Mouse (Mus musculus): ENCODE results near the gene Gabbr2.

Gene Gabbr2

DNA sequence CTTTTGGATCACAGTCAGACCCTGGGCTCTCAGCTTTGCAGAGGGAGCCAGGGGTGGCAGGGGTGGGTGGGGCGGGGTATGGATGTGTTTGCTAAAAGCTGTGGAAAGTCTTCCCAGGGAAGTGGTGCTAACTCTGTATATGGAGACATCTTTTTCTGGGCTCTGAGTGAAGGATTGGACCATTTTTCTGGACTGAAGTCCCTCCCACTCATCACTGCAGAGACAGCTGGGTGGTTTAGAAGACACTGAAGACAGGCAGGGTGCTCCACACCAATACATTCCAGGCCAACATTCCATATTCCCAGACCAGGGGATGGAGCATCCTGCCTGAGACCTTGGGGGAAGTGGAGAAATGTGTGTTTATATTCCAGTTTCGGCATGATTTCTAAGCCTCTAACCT is 125.6 kb downstream of the Gabbr2 start:
- DNase-seq (ENCODE audit: low read depth, low spot score): no peak

DNA sequence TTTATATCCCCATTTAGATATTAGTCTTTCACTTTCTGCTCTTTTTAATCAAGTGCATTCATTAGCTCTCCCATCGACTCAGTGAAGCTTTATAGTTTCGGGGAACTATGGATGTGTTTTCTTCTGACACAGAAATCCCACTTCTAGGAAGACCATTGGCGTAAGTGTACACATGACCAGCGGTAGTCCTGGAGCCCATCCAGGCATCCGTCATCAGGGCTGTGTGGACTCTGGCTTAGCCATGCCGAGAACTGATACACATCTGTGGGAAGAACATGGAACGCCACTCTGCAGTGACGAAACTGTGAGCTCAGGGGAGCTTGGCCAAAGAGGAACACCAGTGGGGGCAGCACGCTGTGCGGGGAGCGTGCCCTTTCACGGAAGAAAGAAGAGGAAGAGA is 128.0 kb downstream of the Gabbr2 start:
- DNase-seq (ENCODE audit: low read depth, low spot score): no peak

DNA sequence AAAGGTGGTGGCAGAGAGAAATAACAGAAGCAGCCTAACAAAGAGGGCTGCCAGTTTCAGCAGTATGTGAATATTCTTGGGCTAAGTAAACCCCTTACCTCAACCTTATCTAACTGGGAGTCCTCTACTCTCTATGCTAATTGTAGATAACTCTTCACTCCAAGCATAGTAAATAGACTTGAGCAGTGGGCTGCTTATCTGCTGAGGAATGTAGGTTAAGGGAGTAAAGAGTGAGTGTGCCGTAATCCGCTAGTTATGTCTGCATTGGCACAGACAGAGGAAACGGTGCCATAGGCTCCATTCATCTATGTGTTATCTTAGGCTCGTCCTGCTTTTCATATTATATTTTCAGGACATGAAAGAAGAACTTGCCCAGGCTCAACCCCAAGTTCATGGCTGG is 129.0 kb downstream of the Gabbr2 start:
- DNase-seq (ENCODE audit: low read depth, low spot score): no peak

DNA sequence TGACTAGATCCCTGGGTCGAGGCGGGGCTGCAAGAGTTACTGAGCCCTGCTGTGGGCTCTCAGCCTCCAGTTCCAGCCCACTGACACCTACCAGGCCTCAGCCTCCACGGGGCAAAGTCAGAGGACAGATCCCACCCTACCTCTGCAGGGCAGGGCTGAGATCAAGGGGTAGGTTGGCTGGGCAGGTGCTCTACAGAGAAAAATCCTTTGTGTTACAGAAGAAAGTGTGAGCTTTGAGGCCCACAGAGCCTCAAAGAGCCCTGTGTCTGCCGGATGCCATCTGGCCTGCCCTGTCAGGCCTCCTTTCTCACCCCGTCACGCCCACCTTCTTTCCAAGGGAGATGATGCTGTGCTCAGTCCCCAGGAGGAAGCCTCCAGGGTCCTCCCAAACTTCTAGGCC is 131.1 kb downstream of the Gabbr2 start:
- DNase-seq (ENCODE audit: low read depth, low spot score): no peak

DNA sequence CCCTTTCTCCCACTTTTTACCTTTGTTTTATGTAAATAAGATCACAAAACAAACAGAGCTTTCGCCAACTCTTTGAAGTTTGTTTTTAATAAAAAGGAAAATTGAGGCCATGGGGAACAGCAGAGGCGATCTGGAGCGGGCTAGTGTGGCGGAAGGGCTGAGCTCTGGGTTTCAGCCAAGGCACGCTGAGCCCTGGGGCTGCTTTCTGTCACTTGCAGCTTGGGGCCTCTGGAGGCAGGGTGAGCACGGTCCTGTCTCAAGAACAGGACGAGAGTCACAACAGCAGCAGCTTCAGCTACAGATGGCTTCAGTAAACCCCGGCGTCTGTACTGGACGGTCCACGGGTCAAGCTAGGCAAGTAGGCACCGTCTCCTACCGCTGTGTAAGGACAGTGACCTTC is 132.8 kb downstream of the Gabbr2 start:
- peak; percentile 5 for DNase-seq (ENCODE audit: low read depth, low spot score)

DNA sequence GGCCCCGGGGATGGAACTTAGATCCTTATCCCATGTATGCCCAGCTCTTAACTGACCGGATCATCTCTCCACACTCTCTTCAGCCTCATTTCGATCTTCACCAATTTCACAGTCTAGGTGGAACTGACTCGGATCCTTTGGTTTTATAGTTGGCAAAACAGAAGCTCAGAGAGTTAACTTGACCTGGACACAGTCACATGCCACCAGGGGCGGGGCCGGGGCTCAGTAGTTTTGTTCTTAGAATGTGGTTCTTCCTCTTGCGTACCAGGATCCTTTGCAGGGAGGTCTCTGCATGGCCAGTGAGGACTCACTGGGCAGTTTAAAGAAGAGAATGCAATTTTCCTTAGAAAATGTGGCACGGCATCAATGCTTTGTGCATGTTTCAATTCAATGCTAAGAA is 135.5 kb downstream of the Gabbr2 start:
- DNase-seq (ENCODE audit: low read depth, low spot score): no peak

DNA sequence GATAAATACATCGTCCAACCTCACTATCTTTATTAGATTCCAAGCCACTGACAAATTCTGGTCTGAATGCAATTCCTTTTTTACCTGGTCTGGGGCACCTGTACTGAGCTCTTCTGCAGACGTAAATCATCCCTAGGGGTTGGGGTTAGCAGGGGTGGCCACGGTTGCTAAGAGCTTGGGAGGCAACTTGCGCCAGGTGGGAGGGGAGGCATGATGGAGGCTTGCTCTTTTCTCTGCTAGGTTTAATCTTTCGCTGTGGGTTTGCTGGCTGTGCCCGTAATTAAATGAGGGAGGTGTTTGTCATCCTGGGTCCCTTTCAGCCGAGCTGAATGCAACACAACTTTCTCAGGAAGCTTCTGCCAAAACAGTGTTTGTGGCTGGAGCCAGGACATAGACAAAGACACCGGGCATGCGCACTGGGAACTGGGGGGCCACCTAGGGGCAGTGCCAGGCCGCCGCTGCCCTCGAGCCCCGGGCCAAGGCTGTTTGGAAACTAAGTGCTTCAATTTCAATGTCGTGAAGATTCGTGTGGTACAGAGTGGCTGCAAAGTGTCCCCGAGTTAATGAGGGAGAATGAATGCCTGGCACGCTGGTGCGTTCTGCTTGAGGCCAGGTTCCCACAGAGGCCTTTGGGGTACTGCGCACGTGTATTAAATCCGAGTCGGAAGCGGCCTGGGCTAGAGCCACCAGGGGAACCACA is 136.8 kb downstream of the Gabbr2 start:
- DNase-seq (ENCODE audit: low read depth, low spot score): no peak

DNA sequence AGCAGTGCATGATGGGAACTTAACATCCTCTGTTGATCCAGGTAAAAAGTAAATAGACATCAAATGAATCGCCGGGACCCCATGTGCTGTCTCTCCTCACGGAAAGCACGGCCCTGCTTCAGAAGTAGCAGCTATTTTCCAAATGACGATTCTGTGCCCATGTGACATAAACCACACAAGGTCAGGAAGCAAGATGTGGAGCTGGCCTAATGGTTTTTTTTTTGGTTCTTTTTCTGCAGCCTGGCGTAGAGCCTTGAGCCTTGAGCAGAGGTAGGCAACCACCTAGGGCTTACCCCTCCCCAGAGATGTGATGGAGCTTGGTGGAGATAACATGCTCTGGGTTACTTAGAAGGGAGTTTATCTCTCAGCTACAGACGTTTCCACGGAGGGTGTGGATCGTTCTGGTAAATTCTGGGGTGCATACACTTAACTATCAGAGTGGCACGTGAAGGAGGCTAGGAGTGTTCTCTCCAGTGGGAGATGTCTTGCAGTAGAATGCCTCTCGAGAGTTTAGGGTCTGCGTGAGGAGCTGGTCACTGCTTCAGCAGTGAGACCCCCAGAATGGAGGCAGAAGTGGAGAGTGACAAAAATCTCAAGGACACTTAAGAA is 137.7 kb downstream of the Gabbr2 start:
- DNase-seq (ENCODE audit: low read depth, low spot score): no peak

DNA sequence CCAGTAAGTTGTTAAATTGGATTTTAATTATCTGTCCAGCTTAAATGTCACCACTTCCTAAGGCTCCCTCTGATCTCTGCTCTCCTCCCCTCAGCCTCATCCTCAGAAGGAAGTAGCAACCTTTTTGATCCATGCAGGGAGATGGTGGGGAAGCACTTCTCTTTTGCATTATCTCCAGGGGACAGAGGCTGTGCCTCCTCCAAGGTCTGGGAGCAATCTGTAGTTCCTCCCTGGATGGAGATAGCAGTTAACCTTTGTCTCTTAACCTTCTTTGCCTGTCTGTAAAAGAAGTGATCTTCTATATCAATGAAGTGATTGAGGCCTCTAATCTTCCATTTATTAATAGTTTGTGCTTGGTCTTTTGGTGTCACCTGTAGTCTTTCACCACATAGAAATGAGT is 143.9 kb downstream of the Gabbr2 start:
- no peak for DNase-seq (ENCODE audit: low read depth, low spot score)

DNA sequence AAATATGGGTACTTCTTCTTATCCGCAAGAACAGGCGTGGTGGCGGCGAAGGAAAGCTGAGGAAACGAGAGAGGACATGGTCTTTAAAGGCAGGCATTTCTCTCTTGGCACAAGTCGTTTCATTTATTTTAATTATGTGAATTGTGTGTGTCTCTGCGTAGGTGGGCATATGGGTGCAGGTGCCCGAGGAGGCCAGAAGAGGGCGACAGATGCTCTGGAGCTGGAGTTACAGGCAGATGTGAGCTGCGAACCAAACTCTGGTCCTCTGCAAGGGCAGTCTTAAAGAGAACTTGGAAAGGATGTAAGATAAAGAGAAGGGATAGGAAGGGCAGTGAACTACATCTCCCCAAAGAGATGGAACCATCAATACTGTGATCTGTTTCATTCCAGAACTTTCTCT is 145.3 kb downstream of the Gabbr2 start:
- DNase-seq (ENCODE audit: low read depth, low spot score): no peak

DNA sequence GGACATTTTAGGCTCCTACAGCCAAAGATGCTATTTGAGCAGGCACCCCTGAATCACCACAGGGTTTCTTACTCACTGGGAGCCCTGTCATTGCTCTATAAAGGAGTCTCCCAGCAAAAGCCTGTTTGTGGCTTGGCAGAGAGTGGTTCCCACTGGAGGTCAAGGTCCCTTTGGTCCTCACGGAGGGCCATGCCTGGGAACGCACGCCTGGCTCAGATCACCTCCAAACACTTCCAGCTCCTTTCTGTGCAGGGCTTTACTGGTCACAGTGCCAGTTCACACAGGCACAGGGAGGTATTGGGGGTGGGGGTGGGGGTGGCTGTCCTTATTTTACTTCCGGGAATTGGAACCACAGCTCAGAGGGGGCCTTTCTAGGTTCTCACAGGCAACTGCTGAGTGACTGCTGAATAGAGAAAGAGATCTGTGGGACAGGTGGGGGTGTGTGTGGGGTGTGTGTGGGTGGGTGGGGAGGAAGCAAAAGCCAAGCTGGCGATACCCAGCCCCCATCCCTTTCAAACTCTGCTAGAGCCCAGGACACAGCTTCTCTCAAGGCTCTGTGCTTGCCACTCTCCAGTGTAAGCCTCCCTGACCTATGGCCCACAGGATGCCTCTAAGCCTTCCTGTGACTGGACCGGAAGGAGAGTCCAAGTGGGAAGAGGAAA is 146.6 kb downstream of the Gabbr2 start:
- no peak for DNase-seq (ENCODE audit: low read depth, low spot score)

DNA sequence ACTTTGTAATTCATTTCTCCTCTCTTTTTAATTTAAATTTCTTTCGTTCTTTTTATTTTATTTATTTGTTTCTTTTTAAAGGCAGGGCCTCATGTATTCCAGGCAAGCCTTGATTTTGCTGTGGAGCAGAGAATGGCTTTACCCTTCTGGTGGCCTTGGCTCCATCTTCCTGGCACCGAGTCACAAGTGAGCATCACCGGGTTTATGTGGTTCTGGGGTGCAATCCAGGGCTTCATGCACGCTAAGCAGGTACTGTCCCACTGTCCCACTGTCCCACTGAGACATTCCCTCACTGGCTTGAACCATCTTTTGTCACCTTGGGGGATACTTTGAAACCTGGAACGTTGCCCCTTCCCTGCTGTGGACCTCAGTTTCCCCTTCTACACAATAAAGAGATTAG is 147.1 kb downstream of the Gabbr2 start:
- DNase-seq (ENCODE audit: low read depth, low spot score): no peak

DNA sequence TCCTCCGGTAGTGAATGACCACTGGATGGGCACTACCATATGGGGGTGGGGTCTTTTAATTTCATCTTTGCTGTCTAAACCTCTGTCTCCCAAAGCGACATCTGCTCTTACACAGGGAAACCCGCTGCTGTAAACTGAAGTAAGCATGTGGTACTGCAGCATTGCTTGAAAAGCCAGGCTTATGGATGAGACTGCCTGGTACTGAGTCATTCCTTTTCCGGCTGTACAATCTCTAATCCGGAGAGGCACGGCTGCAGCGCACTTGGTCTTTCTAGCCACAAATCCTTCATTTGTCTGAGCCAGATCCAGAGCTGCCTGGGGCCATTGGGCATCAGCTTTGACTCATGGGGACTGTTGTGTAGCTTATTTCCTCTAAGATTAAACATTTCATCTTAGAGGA is 149.1 kb downstream of the Gabbr2 start:
- DNase-seq (ENCODE audit: low read depth, low spot score): no peak

DNA sequence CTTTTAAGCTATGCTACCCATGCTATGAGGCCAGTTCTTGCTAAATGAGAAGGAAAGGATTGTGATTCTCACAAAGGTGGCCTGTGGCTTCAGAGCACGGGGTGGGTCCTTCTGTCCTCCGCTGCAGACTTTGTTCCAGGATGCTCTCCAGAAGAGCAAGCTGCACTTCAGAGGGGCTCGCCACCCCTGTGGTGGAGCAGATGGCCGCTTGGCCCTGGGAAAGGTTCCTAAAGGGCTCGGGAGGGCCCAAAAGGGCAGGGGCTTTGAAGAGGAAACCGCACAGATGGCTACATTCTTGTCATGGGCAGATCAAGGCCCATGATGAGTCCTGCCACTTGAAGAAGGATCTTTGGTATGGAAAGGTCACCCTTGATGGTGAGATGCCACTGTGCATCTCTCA is 151.5 kb downstream of the Gabbr2 start:
- no peak for DNase-seq (ENCODE audit: low read depth, low spot score)

DNA sequence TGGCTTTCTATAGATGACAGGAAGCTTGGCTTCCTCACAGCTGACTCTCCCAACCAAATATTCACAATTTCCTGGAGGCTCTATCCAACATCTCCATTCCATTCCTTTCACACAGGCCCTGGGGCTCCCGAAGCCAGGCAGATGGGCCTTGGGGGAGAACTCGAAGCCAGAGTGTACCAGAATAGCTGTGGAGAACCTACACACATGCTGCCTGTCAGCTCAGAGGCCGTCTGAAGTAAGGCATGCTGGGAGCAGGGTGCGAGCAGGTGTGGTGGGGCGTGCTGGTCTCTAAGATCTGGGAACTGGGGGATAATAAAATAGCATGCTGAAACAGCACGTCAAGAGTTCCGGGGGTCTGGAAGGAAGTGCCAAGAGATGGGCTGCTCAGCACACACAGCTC is 154.3 kb downstream of the Gabbr2 start:
- no peak for DNase-seq (ENCODE audit: low read depth, low spot score)

DNA sequence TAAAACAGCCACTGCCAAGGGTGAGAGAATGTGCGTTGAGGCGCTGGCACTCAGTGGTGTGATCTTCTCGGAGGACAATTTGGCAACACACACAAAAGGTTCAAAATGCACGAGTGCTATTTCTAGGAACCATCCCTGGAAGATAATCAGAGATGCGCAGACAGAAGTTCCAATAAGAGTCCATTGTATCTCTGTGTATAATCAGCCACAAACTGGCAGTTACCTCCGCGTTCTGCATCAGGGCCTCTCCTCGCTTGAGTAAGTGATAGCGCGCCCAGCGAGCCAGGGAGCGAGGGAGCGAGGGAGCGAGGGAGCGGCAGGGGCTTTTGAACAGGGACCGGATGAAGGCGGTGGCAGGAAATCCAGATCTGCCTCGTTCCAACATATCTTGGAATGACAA is 155.6 kb downstream of the Gabbr2 start:
- no peak for DNase-seq (ENCODE audit: low read depth, low spot score)

DNA sequence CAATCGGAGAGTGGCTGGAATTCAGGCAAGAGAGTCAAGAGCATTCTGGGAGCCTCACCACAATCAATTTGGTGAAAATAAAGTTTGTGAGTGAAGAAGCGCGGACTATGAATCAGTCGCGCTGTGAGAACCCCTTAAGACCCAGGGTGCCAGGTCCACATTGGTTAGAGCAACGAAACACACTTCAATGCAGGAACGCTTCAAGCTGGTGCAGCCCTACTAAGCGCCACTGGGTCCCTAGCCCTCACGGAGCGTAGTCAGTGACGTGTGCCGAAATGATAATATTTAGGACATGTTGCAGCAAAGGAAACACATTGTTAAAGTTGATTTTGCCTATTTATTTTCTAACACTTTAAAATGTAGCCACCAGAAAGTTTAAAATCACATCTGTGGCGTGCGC is 156.6 kb downstream of the Gabbr2 start:
- DNase-seq (ENCODE audit: low read depth, low spot score): no peak

DNA sequence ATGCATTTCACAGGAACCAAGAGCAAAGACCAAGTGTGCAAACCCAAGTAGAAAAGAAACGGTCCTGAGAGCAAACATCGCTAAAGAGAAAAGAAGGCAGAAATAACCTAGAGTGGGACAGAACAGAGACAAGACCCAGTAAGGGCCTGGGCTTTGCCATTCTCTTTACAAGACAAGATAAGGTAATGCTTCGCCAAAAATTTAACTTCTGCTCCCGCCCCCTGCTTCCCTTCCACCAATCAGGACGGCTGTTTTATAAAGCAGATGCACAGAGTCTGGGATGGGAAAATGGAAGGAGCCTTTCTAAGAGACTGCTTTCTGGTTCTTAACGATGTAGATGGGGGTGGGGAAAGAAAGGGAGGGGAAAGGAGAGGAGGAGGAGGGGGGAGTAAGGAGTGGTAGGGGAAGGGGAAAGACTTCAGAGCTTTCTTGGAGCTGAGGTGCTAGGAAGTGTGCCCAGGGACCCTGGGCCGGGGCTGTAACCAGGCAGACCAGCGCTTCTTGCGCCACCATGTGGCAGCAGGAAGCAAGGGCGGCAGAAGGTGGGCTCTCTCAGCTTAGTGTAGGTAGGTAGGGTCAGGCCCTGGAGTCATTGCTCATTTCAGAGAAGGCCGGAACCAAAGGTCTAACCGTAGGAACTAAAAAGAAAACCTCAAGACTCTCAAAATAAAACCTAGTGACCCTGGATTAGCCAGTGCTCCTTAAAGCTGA is 158.7 kb downstream of the Gabbr2 start:
- peak; percentile 52 for DNase-seq (ENCODE audit: low read depth, low spot score)

DNA sequence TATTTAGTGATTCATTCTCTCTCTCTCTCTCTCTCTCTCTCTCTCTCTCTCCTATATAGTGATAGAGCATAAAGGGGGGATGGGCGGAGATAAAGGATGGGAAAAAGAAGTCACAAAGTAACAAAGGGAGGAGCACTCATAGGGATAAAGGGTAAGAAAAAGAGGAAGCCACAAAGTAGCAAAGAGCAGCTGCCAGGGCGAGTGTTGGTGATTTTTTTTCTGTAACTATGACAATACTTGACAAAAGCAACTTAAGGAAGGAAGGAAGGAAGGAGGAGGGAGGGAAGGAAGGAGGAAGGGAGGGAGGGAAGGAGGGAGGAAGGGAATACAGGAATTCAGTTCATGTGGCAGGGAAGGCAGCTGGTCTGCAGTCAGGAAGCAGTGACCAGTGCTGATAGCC is 162.0 kb downstream of the Gabbr2 start:
- no peak for DNase-seq (ENCODE audit: low read depth, low spot score)

DNA sequence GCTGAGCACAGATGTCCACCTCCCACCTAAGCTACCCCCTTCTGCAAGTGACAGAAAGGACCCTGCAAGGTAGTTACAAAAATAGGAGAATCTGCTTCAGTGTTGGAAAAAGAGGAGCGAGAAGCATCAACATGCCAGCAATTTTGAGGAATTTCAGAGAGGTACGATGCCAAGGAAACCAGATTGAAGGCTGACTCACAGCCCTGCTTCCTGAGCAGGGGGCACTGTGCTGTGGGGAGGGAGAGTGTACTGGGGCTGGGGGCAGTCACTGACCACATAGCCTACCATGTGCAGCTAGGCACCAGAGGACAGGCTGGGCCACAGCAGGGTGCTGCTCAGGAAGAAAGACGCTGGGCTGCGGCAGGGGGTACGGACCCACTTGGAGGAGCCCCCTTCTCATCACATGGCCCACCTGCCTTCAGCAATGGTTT is 163.5 kb downstream of the Gabbr2 start:
- DNase-seq (ENCODE audit: low read depth, low spot score): no peak

DNA sequence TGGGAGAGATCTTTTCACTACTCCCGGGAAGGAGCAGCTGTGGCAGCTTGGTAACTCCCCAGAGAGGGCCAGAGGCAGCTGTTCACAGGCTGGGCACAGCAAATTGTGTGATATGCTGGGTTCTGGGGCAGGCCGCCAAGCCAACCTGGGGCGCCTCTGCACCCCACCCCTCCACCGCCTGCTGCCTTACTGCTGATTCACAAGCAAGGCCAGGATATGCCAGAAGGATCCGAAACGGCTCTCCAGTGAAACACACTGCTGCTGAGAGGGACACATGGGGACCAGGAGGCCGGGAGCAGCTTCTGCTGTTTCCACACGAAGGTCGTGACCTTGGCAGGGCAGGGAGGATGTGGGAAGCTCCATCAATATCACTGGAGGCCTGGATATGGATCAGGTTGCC is 164.2 kb downstream of the Gabbr2 start:
- DNase-seq (ENCODE audit: low read depth, low spot score): no peak

DNA sequence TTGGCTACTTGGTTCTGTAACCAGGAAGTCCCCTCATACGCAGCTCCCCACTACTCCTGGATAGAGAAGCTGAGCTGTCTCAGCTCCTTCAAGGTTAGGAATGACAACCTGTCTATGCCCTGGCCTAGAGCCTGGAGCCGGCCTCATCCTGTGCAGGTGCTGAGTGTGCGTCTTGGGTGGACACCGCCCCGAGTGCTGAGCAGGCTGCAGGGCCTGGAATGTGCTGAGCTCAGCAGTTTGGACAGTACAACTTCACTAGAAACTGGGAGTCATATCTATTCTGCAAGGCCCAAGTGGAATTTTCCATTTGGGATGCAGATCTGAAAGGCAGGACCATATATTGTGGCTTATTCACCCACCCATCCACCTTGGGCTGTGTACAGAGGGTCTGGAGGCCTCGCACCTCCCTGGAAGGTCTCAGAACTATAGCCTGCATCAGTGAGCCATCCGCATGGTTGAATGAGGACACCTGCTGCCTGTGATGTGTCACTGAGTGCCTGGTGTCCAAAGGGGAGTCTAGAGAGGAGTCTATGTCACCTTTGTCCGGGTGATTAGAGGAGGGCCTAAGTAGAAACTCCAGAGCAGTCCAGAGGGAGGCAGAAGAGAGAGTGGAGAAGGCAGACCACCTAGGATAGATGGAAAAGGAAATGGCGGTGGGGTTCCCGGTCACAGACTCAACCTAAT is 165.7 kb downstream of the Gabbr2 start:
- no peak for DNase-seq (ENCODE audit: low read depth, low spot score)
